Mouse (Mus musculus) lung, adult 18-20 months (tissue): ENCODE data around the gene Vmn1r143.
"Not testable (repeated sequence)": the region's sequence is repeated elsewhere in the genome, so short reads cannot be mapped to it uniquely, and the experiment has no call there.

Source experiments
- DNase-seq, 2 experiments: peaks; one replicate each; pipeline ENCODE4 v3.0.0; 2022; ENCODE audit warnings: mixed read lengths in 2 of 2

Gene Vmn1r143

GRCm38 (mm10) chr7:22189077-22189476, at the start of gene Vmn1r143:
TSS of gene Vmn1r143 (plus strand) at chr7:22189377.
- DNase-seq = not testable (repeated sequence)

- DNase-seq = not testable (repeated sequence)
These were observed 25.2 kb upstream of the Vmn1r143 start, which contains the start of gene Vmn1r142 for GRCm38 (mm10) chr7:22163935-22164334. TSS of gene Vmn1r142 (minus strand) at chr7:22164035.

- DNase-seq = not testable (repeated sequence)
These were observed 12.0 kb downstream of the Vmn1r143 start, which contains the start of gene Gm8653 for GRCm38 (mm10) chr7:22201164-22201563. TSS of gene Gm8653 (minus strand) at chr7:22201264.

GRCm38 (mm10) chr7:22229384-22229783, 40.2 kb downstream of the Vmn1r143 start, which contains the start of gene Gm8453:
TSS of gene Gm8453 (minus strand) at chr7:22229484.
- not testable (repeated sequence) for DNase-seq
